Mouse (Mus musculus): ENCODE results near the gene Marcks. TPM values are rescaled to one million over a fixed set of nuclear protein-coding genes. Genes with fewer than 3 reads are reported as not detected.
"Not testable (repeated sequence)": the region's sequence is repeated elsewhere in the genome, so short reads cannot be mapped to it uniquely, and the experiment has no call there.

Gene Marcks
- polyA plus RNA-seq, 1 experiment from 2014 or later: 105 TPM

- ATAC-seq (ENCODE audit: insufficient read depth, low FRiP score, low read depth): no peak
- Histone ChIP-seq H3K4me3 (replicated peaks) (no peak overlapping the region), H3K4me1 (no peaks in the 10 kb centered on the region), H3K27ac (no peak overlapping the region), H3K9ac (no peak overlapping the region), H3K4me2 (no peak overlapping the region), H3K27me3 (replicated peaks) (no peaks in the 10 kb centered on the region), H3K36me3 (no peaks in the 10 kb centered on the region), H3K9me3 (no peaks in the 10 kb centered on the region)
These were observed 45.4 kb downstream of the Marcks start for GRCm38 (mm10) chr10:37093306-37093705.

DNA sequence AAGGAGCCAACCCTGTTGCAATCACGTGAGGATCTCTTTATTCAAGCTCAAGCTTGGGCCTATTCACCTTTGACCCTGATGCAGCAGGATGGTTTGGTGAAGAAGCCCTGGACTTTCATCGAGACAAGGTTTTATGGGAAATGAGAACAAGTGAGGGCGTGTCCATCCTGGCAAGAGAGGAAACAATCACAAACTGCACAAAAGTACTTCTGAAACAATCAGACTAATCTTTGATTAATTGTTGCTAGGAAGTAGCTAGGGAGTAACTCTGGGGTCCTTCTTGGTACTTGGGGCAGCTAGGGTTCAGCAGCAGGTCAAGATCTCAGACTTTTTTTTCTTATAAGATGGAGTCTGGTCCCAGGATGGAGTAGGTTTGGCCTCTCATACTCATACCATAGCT is 48.3 kb downstream of the Marcks start:
- WGBS: 86% methylated on average over 3 of the region's 3 CpGs
- no peak for ATAC-seq (ENCODE audit: insufficient read depth, low FRiP score, low read depth)
- H3K4me2 ChIP-seq: no peak overlapping the region

DNA sequence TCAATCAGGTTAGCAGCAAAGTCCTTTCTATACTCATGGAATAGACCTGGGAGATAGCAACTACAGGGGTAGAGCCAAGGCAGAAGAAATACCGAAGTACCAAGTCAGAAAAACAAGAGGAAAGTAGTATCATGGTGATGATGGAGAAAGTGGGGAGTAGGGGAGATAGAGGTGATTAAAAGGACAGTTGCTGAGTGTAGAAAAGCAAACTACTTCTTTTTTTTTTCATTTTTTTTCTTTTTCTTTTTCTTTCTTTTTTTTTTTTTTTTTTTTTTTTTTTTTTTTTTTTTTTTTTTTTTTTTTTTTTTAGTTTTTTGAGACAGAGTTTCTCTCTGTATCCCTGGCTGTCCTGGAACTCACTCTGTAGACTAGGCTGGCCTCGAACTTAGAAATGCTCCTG is 54.6 kb downstream of the Marcks start:
- not testable (repeated sequence) for H3K9me3 ChIP-seq; H3K27ac ChIP-seq; H3K4me2 ChIP-seq; H3K9ac ChIP-seq; H3K4me1 ChIP-seq; ATAC-seq (ENCODE audit: insufficient read depth, low FRiP score, low read depth); H3K27me3 ChIP-seq (replicated peaks); H3K4me3 ChIP-seq (replicated peaks); H3K36me3 ChIP-seq
- WGBS: 89% methylated on average over 2 of the region's 2 CpGs

More for the DNA sequence above, 48.3 kb downstream of the Marcks start:
- Histone ChIP-seq H3K9ac (no peak overlapping the region), H3K4me3 (replicated peaks) (no peak overlapping the region), H3K27me3 (replicated peaks) (no peaks in the 10 kb centered on the region), H3K9me3 (no peaks in the 10 kb centered on the region), H3K36me3 (no peaks in the 10 kb centered on the region), H3K27ac (no peak overlapping the region), H3K4me1 (no peaks in the 10 kb centered on the region)

Other genes starting within 250 kb of the Marcks start
- 191 and 194 TPM in 2 replicates for gene Hdac2, start 164.4 kb downstream of the Marcks start, polyA plus RNA-seq (2015; fragmentation: Nextera tagmentation; extraction: Ambion mirVana)

Data from stomach, embryonic 15.5 days (tissue).